Mouse (Mus musculus): Measurements from ENCODE around the gene Gm17349.

The Gm17349 gene

GRCm38 (mm10) chr15:99658437-99658836, 46.9 kb downstream of the Gm17349 start:
- DNase-seq = no peak

- no peak for DNase-seq
Measured at GRCm38 (mm10) chr15:99655956-99656355, 49.3 kb downstream of the Gm17349 start.

- DNase-seq = no peak
Measured at GRCm38 (mm10) chr15:99653876-99654275, 51.4 kb downstream of the Gm17349 start.

GRCm38 (mm10) chr15:99653291-99653690, 52.0 kb downstream of the Gm17349 start:
- DNase-seq = no peak
